Mouse (Mus musculus) cerebellum, postnatal 14 days (tissue): ENCODE data around the gene Copa.

Experiments used
- DNase-seq, 2 experiments: peaks; one replicate each; pipeline ENCODE4 v3.0.0; 2021; ENCODE audit warnings: mixed read lengths in 2 of 2

The Copa gene

GRCm38 (mm10) chr1:172082101-172082898 lies at the start of gene Copa, which contains the start of gene Ncstn:
TSS of gene Copa (plus strand) at chr1:172082529.
TSS of gene Ncstn (minus strand) at chr1:172082795.
- DNase-seq: peak; percentile 93 to 95

DNA sequence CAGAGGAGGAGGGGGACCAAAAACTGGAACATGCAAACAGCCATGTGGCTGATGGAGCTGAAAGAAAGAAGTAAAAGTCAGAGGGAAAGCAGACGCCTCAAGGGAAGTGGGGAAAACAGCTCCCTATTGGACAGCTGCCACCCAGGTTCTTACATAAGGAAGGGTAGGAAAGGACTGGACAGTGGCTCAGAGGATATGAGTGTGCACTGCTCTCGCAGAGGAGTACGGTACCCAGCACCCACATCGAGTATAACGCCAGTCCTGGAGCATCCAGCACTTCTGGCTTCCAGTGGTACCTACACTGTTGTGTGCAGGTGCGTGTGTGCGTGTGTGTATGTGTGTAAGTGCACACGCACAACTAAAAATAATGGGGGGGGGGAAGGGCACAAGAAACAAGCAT lies 35.9 kb upstream of the Copa start:
- DNase-seq: no peak

DNA sequence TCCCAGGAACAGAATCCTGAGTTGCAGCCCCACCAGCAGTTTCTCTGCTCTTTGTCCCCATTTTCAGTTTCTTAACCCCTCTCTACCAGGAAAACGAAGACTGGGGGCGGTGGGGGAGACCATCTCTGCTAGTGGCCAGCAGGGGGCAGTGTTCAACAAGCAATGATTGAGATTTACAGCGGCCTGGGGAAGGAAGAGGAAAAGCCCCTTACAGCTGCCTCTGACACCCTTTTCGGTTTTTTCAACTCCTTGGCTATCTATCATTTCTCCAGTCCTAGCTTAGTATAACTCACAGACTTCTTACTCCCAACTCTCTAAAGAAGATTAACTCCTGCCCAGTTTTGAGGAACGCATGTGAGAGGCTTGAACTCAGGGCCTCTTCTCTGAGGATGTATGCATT lies 35.4 kb upstream of the Copa start:
- DNase-seq: peak; percentile 85 to 88

GRCm38 (mm10) chr1:172048241-172048734 lies 34.0 kb upstream of the Copa start:
- no peak for DNase-seq

GRCm38 (mm10) chr1:172049131-172049782 lies 33.1 kb upstream of the Copa start:
- no peak for DNase-seq

DNA sequence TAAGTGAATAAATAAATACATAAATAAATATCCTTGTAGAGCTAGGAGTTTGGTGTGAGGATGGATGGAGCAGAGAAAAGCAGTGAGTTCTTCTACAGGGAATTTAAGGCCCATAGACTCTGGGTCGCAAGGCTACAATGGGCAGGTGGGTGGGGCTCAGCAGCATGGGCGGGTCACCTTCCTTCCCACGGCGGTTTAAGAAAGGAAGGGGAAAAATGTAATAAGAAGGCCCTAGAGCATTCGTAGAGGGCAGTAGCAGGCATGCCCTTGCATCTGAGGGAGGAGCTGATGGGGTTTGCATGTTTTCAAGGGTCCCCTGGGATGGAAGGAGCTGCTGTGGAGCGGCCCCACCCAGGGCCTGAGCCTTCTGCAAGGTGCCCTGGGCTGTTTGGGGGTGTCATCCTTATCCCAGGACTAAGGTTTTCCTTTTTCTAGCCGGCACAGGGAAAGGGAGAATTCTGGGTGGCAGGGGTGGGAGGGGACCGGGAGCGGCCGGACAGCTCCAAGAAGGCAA lies 29.5 kb upstream of the Copa start:
- no peak for DNase-seq

DNA sequence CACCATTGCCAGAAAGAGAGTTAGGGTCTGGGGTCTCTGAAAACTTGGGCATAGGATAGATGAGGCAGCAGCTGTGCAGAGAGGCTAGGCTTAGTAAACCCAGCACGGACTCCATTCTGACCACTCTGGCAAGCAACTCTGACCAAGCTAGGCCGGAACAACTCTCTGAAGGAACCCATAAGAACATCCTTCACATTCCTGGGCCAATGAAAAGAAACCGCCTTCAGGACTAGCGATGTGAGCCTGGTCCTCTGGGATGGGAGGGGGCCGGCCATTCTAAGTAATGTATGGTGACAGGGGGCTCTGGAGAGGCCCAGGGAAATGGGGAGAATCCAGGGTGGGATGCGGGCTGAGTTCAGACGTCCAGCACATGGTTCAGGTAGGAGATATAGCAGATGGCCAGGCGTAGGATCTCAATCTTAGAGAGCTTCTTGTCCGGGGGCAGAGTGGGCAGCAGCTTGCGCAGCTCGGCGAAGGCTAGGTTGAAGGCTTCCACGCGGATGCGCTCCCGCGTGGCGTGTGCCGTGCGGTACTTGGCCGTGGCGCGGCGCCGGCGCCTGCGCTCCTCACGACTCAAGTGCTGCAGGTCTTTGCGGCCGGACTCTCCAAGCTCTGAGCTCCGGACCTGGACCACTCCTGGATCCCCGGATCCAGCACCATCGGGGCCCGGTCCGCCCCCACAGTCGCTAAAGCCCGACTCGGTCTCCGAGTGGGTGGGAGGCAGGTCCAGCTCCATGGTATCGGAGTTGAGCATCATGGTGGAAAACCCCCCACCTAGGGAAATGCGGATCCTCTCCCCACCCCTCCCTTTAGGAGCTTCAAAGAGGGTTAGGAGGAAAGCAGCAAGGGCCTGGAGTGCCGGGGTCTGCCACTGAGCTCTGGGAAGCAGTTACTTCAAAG lies 28.5 kb upstream of the Copa start:
- DNase-seq: peak; percentile 70 to 73

GRCm38 (mm10) chr1:172056251-172056650 lies 26.1 kb upstream of the Copa start:
- DNase-seq: no peak

- peak; percentile 56 to 71 for DNase-seq
These were observed 24.8 kb upstream of the Copa start, which contains the start of gene Nhlh1 for GRCm38 (mm10) chr1:172057491-172057921. TSS of gene Nhlh1 (minus strand) at chr1:172057573.

GRCm38 (mm10) chr1:172058321-172058720 lies 24.0 kb upstream of the Copa start:
- DNase-seq: no peak

DNA sequence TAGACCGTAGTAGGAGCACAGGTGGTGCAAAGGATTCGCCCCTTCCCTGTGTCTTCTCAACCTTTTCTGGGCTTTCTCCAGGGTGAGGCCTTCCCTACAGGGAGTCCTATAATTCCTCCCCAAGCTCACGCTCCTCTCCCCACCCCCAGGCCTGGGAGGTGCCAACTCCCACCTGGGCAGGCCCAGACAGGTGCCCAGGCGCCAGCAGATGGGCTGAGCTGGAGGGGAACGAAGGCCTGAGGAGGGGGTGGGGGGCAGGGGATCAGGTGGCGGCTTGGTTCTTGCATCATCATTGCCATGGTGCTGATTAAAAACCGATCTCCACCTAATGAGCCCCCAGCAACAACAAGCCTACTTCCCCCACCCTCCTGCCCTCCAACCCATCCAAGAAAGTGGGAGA lies 23.5 kb upstream of the Copa start:
- DNase-seq: no peak

- DNase-seq: peak; percentile 68
These were observed 21.7 kb upstream of the Copa start for GRCm38 (mm10) chr1:172060659-172061058.

DNA sequence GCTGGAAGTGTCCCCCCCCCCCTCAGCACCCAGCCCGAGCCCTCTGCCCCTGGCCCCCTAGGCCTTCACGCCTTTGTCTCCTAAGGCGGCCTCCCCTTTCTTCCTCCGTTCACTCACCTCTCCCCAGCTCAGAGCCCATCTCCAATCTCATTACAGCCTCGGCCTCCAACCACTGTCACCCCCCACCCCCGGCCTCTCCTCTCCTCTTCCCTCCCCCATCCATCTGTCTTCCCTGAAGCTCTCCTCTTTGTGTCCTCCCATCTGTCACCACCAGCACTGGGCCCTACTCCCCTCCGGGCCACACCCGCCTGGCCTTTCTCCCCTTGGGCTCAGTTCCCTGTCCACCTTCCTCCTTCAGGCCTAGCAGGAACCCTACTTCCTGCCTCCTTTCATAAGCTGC lies 21.1 kb upstream of the Copa start:
- peak; percentile 60 to 71 for DNase-seq

DNA sequence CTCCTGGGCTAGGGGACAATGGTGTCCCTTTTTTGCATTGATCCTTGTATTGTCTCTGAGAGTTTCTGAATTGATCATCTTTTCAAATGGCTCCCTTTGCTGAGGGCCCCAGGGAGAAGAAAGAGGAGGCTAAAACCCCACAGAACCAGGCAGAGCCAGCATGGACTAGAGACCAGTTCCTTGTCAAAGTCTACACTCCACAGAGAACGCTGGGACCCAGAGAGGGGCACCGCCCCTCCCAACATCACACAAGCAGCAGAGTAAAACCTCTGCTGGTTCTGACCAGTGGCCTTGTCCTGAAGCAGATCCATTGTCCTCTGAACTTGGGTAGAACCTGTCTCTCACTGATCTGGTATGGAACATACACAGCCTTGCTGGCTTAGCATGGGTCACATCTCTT lies 20.2 kb upstream of the Copa start:
- no peak for DNase-seq

DNA sequence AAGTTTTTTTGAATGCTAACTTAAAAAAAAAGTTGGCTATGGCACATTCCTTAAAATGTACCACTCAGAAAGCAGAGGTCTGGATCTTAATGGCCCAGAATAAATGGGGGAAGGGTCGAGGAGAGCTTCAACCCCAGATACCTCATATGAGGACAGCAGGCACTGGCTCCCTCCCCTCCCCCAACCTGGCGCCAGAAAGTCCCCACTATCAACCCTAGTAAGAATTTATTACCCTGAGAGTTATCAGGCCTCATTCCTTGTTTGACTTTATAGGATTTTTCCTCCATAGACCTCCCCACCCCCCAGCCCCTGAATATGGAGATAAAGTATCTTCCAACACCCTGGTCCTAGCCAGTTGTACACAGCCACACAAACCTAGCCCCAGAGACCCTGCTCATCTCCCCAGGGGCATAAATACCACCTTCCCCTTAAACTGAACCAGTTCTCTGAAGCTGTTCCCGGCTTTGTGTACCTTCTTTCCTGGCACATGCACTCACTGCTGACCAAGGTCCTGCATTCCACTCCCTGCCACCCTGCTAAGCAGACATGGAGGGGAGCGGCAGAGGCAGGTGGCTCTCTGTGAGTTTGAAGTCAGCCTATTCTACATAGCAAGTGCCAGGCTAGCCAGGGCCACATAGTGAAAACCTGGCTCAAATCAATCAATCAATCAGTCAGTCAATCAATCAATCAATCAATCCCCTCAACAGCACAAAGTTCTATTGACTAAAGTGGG lies 18.9 kb upstream of the Copa start:
- no peak for DNase-seq

DNA sequence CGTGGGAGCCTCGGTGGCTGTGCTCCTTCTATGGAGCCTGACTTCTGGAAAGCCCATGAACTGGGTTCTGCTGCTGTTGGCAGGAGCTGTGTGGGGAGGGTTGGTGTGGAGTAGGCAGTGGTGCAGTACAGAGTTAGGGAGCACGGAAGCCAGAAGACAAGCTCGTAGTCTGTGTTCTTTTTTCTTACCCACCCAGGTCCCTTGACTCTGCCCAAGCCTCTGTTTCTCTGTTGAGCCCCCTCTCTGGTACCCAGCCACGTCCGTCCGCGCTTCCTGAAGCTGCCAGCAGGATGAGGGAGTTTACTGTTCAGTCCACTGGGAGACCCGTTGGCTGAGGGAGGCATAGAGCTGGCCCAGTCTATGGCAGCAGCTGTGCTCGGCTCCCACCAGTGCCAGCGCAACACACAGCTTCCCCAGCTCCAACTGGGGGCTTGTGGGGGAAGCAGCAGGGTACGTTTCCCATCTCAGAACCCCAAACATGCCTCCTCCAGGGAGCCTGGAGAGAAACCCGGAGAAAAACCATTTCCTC lies 17.7 kb upstream of the Copa start:
- peak; percentile 55 to 66 for DNase-seq

DNA sequence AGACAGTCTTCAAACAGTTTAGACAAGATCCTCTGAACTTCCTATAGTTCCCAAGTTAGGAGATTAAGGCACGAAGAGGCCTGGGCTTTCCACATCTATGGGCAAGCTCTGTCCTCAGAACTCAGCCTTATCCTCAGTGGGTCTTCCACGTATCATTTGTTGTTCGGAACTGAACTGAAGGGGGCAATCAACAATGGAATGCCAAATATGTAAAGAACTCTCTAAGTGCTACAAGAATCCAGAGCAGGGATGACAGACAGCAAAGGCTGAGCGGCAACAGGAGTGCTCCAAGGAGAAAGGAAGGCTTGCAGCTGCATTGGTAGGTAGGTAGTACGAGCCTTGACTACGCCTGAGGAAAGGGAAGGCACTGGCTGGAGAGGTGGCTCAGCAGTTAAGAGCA lies 12.1 kb upstream of the Copa start:
- DNase-seq: no peak

DNA sequence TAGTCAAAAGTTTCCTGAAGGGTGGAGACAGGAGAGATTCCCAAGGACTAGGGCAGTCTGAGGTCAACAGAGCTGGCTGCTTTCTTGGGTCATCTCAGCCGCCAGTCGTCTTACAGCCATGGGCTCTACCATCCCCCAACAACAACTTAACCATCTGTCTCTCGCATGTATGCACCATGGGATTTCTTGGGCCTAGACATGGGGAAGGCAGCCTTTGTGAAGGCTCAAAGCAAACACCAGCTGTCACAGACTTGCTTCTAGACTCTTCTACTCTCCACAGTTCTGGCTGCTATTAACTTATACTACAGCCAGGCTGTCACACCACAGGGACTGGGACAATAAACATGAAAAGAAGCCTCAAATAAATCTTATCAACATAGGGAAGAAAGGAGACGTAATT lies 10.8 kb upstream of the Copa start:
- DNase-seq: no peak

- DNase-seq: no peak
These were observed 9.7 kb upstream of the Copa start for GRCm38 (mm10) chr1:172072604-172073003.

DNA sequence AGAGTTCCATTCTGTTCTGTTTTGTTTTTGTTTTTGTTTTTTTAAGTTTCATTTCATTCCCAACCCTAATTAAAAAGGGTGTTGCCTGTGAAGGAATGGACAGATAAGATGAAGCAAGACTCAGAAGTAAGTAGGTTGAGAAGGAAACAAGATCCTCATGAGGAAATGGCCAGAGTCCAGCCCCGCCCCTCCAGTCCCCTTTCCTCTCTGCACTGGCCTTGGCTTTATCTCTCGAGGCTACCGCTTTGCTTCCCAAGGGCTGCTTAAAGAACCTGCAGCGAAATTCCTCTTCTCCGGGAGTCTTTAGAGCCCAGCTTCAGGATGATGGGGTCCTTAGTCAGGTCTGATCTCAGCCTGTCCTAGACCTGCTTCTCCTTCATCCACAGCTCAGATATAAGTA lies 4.3 kb upstream of the Copa start:
- DNase-seq: no peak

- DNase-seq: no peak
These were observed 643 bp downstream of the Copa start for GRCm38 (mm10) chr1:172082899-172083445.
